Mouse (Mus musculus) layer of hippocampus, postnatal 25 days (tissue): Measurements from ENCODE around the gene 4930518I15Rik. TPM values are rescaled to one million over a fixed set of nuclear protein-coding genes. Genes with fewer than 3 reads are reported as not detected.

Experiments
- total RNA-seq, 2 experiments: library from RNA; stranded (reverse); gene quantifications; 2 replicates each; pipeline ENCODE4 v1.2.3; 2021

Gene 4930518I15Rik
- total RNA-seq, 2 experiments from 2014 or later: 2.0 to 4.3 TPM

Other genes starting within 250 kb of the 4930518I15Rik start
- 100 to 1,000 TPM; 180 to 211 TPM for gene Dlgap4, start 244.2 kb downstream of the 4930518I15Rik start, total RNA-seq
- 10 to 100 TPM; 14.3 to 18.8 TPM for gene Myl9, start 82.5 kb downstream of the 4930518I15Rik start, total RNA-seq
- gene Tgif2, start 17.9 kb downstream of the 4930518I15Rik start, total RNA-seq: 1 to 10 TPM; 1.1 to 2.1 TPM
- gene Rab5if, start 5.2 kb upstream of the 4930518I15Rik start, total RNA-seq: 100 to 1,000 TPM; 105 to 112 TPM
- gene Sla2, start 29.2 kb upstream of the 4930518I15Rik start, total RNA-seq: under 1 TPM; 0.28 to 0.49 TPM
- 100 to 1,000 TPM; 449 TPM for gene Ndrg3, start 134.1 kb upstream of the 4930518I15Rik start, total RNA-seq
- gene Dsn1, start 149.2 kb upstream of the 4930518I15Rik start, total RNA-seq: 1 to 10 TPM; 4.0 to 7.2 TPM
- 10 to 100 TPM; 36.3 to 46.3 TPM for gene Soga1, start 221.3 kb upstream of the 4930518I15Rik start, total RNA-seq
- gene Tldc2, start 229.1 kb upstream of the 4930518I15Rik start, total RNA-seq: not detected